Mouse (Mus musculus): Measurements from ENCODE around the gene Ascc1.

- TF ChIP-seq CTCF (IDR thresholded peaks at IDR 0.05; ENCODE audit: low read depth) (no peak), EP300 (IDR thresholded peaks at IDR 0.05; ENCODE audit: low read depth) (peak; percentile 91)
These were observed 75.9 kb downstream of the Ascc1 start for GRCm38 (mm10) chr10:60078561-60078917.

Data from liver, postnatal 0 days (tissue).